Mouse (Mus musculus) Muller cell, postnatal 12 days (primary cell): ENCODE data around the gene Smagp.

Experiments used
- DNase-seq: peaks from one replicate; pipeline ENCODE4 v3.0.0-alpha.2; 2015; ENCODE audit errors: inconsistent ontology term

Gene Smagp

GRCm38 (mm10) chr15:100590436-100590835 is 46.3 kb downstream of the Smagp start:
- DNase-seq, result no peak

- no peak for DNase-seq
Measured at GRCm38 (mm10) chr15:100588297-100588696, 48.4 kb downstream of the Smagp start.

- no peak for DNase-seq
Measured at GRCm38 (mm10) chr15:100587166-100587565, 49.6 kb downstream of the Smagp start.

- no peak for DNase-seq
Measured at GRCm38 (mm10) chr15:100585931-100586330, 50.8 kb downstream of the Smagp start.

DNA sequence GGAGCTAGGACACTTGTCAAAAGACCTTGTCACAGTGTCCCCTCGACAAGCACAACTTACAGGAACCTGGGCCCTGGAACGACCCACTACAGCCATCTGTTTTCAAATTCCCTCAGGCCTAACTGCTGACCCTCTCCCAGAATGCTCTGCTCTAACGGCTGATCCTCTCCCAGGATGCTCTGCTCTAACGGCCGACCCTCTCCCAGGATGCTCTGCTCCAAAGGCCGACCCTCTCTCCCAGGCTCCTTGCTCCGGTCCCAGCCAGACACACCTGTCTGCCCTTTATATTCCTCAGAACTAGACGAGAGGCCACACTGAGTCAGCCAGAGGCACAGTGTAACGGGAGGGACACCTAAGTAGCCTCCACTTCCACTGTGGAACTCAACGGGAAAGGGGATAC is 56.6 kb downstream of the Smagp start:
- DNase-seq, result no peak

DNA sequence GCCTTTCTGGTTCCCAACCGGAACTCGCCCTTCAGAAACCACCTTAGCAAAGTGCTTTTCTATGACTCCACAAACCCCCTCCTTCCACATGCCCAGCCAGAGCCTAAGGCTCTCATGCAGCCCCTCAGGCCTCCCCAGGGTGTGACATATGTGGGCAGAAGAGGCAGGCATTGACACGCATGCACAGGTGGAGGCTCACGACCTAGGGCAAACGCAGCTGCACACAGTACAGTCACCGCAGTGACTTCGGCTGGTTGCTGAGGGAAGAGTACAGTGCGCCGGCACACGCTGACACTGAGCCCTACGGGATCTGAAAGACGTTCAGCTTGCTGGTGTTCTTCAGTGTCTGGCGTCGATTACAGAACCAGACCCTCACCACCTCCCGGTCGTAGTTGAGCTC is 58.8 kb downstream of the Smagp start:
- no peak for DNase-seq

- DNase-seq, result no peak
Measured at GRCm38 (mm10) chr15:100576810-100577209, 59.9 kb downstream of the Smagp start.

GRCm38 (mm10) chr15:100576392-100576791 is 60.3 kb downstream of the Smagp start:
- no peak for DNase-seq

DNA sequence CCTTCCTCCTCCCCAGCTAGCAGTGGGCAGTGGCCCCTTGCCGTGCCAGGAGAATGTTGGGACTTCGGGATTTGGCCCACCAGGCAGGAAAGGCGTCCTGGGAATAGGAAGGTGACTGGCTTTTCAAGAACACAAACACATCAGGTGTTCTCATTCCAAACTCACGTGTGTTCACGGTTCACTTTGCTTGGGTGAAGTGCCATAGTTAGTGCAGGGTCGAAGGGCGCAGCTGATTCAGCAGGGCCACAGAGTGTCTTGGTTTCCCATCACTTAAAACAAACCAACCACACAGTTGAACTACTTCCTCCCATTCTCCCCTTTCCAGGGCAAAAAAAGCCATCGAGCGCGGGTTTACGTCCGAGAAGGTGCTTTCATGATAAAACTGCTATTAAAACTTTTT is 61.4 kb downstream of the Smagp start:
- DNase-seq, result no peak

- DNase-seq, result peak; percentile 22
Measured at GRCm38 (mm10) chr15:100574378-100574777, 62.4 kb downstream of the Smagp start.

- DNase-seq, result no peak
Measured at GRCm38 (mm10) chr15:100573946-100574345, 62.8 kb downstream of the Smagp start.
